Mouse (Mus musculus) adrenal gland, adult 2 months (tissue): ENCODE measurements around the gene B4galnt1. TPM values are rescaled to one million over a fixed set of nuclear protein-coding genes. Genes with fewer than 3 reads are reported as not detected.

ENCODE experiments used
- DNase-seq: peaks from one replicate; pipeline ENCODE4 v3.0.0; 2021
- polyA plus RNA-seq: library from polyadenylated mRNA; depleted of rRNA; stranded (reverse); fragments of >200 nt; gene quantifications from 2 replicates; pipeline ENCODE4 v1.2.3, GENCODE M21; 2012; rRNA removed
- total RNA-seq, 2 experiments: library from RNA; stranded (reverse); gene quantifications; 2 replicates each; pipeline ENCODE4 v1.2.3; 2021

Gene B4galnt1
- total and polyA plus RNA-seq, 3 experiments, result 8.3 to 19.1 (median 11.6) TPM

DNA sequence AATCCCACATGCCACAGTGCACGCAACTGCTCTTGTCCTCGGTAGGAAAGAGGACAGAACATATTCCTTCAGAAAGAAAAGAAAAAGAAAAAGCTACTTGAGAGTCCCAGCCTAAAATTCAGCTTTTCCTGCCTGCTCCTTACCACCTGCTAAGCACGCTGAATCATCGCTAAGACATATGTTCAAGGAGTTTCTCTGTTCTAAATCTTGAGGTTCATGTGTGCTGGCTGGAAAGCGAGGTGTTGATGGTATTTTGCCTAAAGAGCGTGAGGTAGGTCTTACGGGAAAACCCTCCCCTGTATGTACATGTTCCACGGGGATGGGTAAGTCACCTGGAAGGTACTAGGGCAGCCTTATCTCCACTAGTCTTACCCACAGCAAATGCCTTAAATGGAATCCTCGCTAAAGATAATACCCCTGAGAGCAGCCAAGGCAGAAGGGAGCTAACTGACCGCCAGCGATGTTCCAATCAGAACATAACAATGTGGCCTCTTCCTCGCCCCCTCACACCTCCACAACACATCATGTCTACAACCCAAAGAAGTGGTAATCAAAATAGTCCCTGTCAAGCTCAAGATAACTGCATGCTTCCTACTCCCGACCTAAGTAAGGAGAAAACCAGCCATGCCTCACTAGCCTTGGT is 45.0 kb downstream of the B4galnt1 start:
- no peak for DNase-seq

DNA sequence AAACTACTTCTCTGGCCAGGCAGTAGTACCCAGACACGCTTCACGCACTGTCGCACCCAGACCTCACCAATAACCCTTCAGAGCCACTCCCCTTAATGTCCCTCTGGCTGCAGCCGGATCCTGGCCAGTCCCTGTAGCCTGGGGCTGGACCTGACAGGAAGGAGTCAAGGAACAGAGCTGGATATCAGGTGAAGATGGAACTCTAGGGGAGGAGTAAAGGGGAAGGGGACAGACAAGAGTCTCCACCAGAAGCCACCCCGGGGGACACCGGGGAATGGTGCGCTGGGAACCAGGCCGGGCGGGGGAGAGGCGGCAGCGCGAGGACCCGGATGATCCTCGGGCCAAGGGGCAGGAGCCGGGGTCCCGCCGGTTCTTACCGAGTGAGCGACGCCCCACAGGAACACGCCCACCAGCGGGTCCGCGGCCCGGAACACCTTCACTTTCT is 46.0 kb downstream of the B4galnt1 start:
- no peak for DNase-seq

DNA sequence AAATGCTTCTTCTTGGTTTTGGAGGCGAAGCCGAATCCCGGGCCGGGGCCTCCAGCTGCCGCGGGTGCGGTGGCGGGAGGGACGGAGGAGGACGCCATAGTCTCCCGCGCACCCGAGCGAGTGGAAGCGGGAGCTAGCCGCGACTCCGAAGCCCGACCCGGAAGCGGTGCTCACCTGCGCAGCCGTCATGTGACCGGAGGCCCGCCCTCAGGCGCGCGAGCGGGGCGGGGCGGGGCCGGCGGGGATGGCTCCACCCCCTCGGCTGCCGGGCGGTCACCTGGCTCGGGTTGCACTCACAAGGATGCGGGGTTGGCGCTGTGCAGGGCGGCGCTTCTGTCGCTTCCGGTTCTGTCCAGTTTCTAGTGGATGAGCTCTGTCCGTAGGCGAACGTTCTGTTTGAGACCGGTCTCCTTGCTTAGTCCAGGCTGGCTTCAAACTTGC is 46.4 kb downstream of the B4galnt1 start, which contains the start of gene Pip4k2c:
TSS of gene Pip4k2c (minus strand) at position 172 of the 441 bp plus-strand sequence.
- DNase-seq, result peak; percentile 96

DNA sequence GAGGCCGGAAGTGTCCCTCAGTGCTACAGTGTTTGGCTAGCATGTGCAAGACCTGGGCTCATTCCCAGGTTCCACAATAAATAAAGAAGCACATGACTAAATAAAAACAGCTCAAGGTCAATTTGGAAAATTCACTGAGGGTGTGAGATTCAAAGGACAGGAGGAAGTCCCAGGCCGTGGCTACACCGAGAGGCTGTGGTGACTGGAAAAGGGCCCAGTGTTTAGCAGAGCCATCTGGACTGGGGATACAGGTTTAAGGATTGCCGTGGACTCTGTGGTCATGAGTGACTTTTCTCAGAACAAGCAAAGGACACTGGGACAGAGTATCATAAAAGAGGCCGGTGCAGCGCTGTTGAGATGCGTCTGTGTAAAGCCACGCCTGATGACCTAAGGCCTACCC is 48.2 kb downstream of the B4galnt1 start:
- DNase-seq, result no peak

DNA sequence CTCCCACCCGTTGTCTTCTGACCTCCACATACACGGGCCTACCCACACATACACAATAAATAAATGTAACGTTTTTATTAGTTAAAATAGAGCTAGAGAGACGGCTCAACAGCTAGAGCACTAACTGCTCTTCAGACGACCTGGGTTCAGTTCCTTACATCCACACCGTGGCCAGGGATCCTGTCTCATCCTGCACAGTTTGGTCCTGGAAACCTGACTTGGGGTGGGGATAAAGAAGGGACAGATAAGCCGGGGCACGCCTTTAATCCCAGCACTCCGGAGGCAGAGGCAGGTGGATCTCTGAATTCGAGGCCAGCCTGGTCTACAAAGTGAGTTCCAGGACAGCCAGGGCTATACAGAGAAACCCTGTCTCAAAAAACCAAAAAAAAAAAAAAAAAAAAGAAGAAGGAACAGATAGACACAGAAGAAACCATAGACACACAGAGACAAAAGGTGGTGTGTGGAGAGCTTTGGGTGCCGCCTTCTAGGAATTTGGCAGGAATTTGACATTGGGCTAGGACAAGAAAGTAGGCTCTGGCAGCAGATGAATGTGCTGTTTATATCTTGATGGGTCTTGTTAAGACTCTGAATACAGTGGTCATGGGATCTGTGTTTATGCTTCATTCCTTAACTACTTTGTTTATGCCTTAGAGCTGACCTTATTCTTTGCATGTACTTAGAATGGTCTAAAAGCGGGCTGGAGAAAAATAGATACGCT is 48.8 kb downstream of the B4galnt1 start:
- DNase-seq, result no peak

DNA sequence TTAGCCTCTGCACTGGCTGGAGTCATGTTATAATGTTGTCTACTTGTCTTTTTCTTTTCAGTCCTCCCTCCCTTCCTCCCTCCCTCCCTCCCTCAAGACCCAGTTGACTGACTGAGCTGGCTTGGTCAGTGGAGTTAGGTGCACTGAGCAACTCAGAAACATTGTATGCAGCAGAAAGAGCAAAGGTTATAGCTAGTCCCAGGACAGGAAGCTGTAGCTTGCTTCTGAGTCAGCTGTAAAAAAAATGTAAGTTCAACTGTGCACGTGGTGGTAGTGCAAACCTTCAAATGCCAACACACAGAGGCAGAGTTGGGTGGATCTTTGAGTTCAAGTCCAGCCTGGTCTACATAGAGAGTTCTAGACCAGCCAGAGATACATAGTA is 49.4 kb downstream of the B4galnt1 start:
- DNase-seq, result no peak

GRCm38 (mm10) chr10:127216456-127216855 is 51.4 kb downstream of the B4galnt1 start:
- no peak for DNase-seq

GRCm38 (mm10) chr10:127217177-127217576 is 52.2 kb downstream of the B4galnt1 start:
- DNase-seq, result no peak

- no peak for DNase-seq
These were observed 53.3 kb downstream of the B4galnt1 start for GRCm38 (mm10) chr10:127218339-127218738.

Other genes with a start within 250 kb of the B4galnt1 start
- gene Ctdsp2, start 186.5 kb upstream of the B4galnt1 start, total RNA-seq, result 100 to 1,000 TPM in 1 of 2 experiments, 10 to 100 TPM in 1; 75.0 to 119 TPM
- gene Ctdsp2, start 186.5 kb upstream of the B4galnt1 start, polyA plus RNA-seq, result 98.8 and 100 TPM in 2 replicates
- 1 to 10 TPM; 4.0 to 5.3 TPM for gene Avil, start 164.5 kb upstream of the B4galnt1 start, total RNA-seq
- gene Avil, start 164.5 kb upstream of the B4galnt1 start, polyA plus RNA-seq, result 0.19 and 0.21 TPM in 2 replicates
- gene Tsfm, start 134.4 kb upstream of the B4galnt1 start, total RNA-seq, result 10 to 100 TPM; 42.2 to 67.9 TPM
- gene Tsfm, start 134.4 kb upstream of the B4galnt1 start, polyA plus RNA-seq, result 55.0 and 68.9 TPM in 2 replicates
- 10 to 100 TPM; 17.7 to 23.0 TPM for gene Mettl1, start 123.8 kb upstream of the B4galnt1 start, total RNA-seq
- 18.2 and 23.7 TPM in 2 replicates for gene Mettl1, start 123.8 kb upstream of the B4galnt1 start, polyA plus RNA-seq
- under 1 TPM; 0.14 to 0.69 TPM for gene Eef1akmt3, start 123.7 kb upstream of the B4galnt1 start, total RNA-seq
- gene Eef1akmt3, start 123.7 kb upstream of the B4galnt1 start, polyA plus RNA-seq, result 0.18 and 0.23 TPM in 2 replicates
- gene Cyp27b1, start 117.0 kb upstream of the B4galnt1 start, total RNA-seq, result under 1 TPM; 0.28 to 0.61 TPM
- gene Cyp27b1, start 117.0 kb upstream of the B4galnt1 start, polyA plus RNA-seq, result 0.28 and 0.35 TPM in 2 replicates
- gene March9, start 105.0 kb upstream of the B4galnt1 start, total RNA-seq, result 10 to 100 TPM in 1 of 2 experiments, 1 to 10 TPM in 1; 5.4 to 12.2 TPM
- gene March9, start 105.0 kb upstream of the B4galnt1 start, polyA plus RNA-seq, result 20.1 and 20.6 TPM in 2 replicates
- 100 to 1,000 TPM; 166 to 233 TPM for gene Cdk4, start 101.7 kb upstream of the B4galnt1 start, total RNA-seq
- gene Cdk4, start 101.7 kb upstream of the B4galnt1 start, polyA plus RNA-seq, result 100 and 106 TPM in 2 replicates
- gene Tspan31, start 95.0 kb upstream of the B4galnt1 start, total RNA-seq, result 100 to 1,000 TPM; 115 to 129 TPM
- gene Tspan31, start 95.0 kb upstream of the B4galnt1 start, polyA plus RNA-seq, result 53.3 and 62.3 TPM in 2 replicates
- gene Agap2, start 89.9 kb upstream of the B4galnt1 start, total RNA-seq, result 1 to 10 TPM; 2.2 to 3.8 TPM
- gene Agap2, start 89.9 kb upstream of the B4galnt1 start, polyA plus RNA-seq, result 8.7 and 9.8 TPM in 2 replicates
- 100 to 1,000 TPM; 127 to 147 TPM for gene Os9, start 44.1 kb upstream of the B4galnt1 start, total RNA-seq
- gene Os9, start 44.1 kb upstream of the B4galnt1 start, polyA plus RNA-seq, result 82.2 and 108 TPM in 2 replicates
- gene Slc26a10, start 15.4 kb downstream of the B4galnt1 start, total RNA-seq, result under 1 TPM; 0.35 to 0.58 TPM
- gene Slc26a10, start 15.4 kb downstream of the B4galnt1 start, polyA plus RNA-seq, result 1.1 and 2.4 TPM in 2 replicates
- 10 to 100 TPM; 16.0 to 25.8 TPM for gene Arhgef25, start 24.9 kb downstream of the B4galnt1 start, total RNA-seq
- gene Arhgef25, start 24.9 kb downstream of the B4galnt1 start, polyA plus RNA-seq, result 41.3 and 44.9 TPM in 2 replicates
- gene Dtx3, start 30.5 kb downstream of the B4galnt1 start, total RNA-seq, result 10 to 100 TPM; 53.6 to 75.7 TPM
- gene Dtx3, start 30.5 kb downstream of the B4galnt1 start, polyA plus RNA-seq, result 203 and 219 TPM in 2 replicates
- gene Pip4k2c, start 46.4 kb downstream of the B4galnt1 start, total RNA-seq, result 10 to 100 TPM; 41.6 to 47.8 TPM
- 21.7 and 22.5 TPM in 2 replicates for gene Pip4k2c, start 46.4 kb downstream of the B4galnt1 start, polyA plus RNA-seq
- gene Kif5a, start 98.1 kb downstream of the B4galnt1 start, total RNA-seq, result 1 to 10 TPM; 6.2 to 7.8 TPM
- gene Kif5a, start 98.1 kb downstream of the B4galnt1 start, polyA plus RNA-seq, result 28.9 and 30.1 TPM in 2 replicates
- gene Dctn2, start 101.1 kb downstream of the B4galnt1 start, total RNA-seq, result 100 to 1,000 TPM; 149 to 168 TPM
- gene Dctn2, start 101.1 kb downstream of the B4galnt1 start, polyA plus RNA-seq, result 205 and 234 TPM in 2 replicates
- gene Mbd6, start 123.8 kb downstream of the B4galnt1 start, total RNA-seq, result 10 to 100 TPM; 39.7 to 45.0 TPM
- 99.9 and 105 TPM in 2 replicates for gene Mbd6, start 123.8 kb downstream of the B4galnt1 start, polyA plus RNA-seq
- gene Mars, start 146.6 kb downstream of the B4galnt1 start, total RNA-seq, result 100 to 1,000 TPM; 106 to 128 TPM
- 90.6 and 111 TPM in 2 replicates for gene Mars, start 146.6 kb downstream of the B4galnt1 start, polyA plus RNA-seq
- 1 to 10 TPM; 1.9 to 2.7 TPM for gene Arhgap9, start 156.7 kb downstream of the B4galnt1 start, total RNA-seq
- 2.7 and 3.7 TPM in 2 replicates for gene Arhgap9, start 156.7 kb downstream of the B4galnt1 start, polyA plus RNA-seq
- gene Gli1, start 176.7 kb downstream of the B4galnt1 start, total RNA-seq, result 1 to 10 TPM; 2.6 to 5.0 TPM
- gene Gli1, start 176.7 kb downstream of the B4galnt1 start, polyA plus RNA-seq, result 9.1 and 10.2 TPM in 2 replicates
- not detected for gene Inhbe, start 189.2 kb downstream of the B4galnt1 start, total RNA-seq
- gene Inhbe, start 189.2 kb downstream of the B4galnt1 start, polyA plus RNA-seq, result 0.01 and 0.02 TPM in 2 replicates
- gene Inhbc, start 205.2 kb downstream of the B4galnt1 start, total RNA-seq, result under 1 TPM in 1 of 2 experiments, not detected in 1; 0.20 TPM
- gene Inhbc, start 205.2 kb downstream of the B4galnt1 start, polyA plus RNA-seq, result 0.08 TPM in 1 of 2 replicates, not detected in the other
- 100 to 1,000 TPM; 116 to 127 TPM for gene R3hdm2, start 215.1 kb downstream of the B4galnt1 start, total RNA-seq
- gene R3hdm2, start 215.1 kb downstream of the B4galnt1 start, polyA plus RNA-seq, result 182 and 274 TPM in 2 replicates